12 mouse cellular contexts compared by ENCODE assay signal in genomic region chr19:7091448-7092050, GRCm38 (mm10). TPM values are rescaled to one million over a fixed set of nuclear protein-coding genes. Genes with fewer than 3 reads are reported as not detected.
DNase-seq lines count a peak whose midpoint lies in the region; ATAC-seq and TF ChIP-seq lines count a peak whose summit lies in the region.
"Had no signal": no experiment of that assay in that cellular context is flagged by ENCODE, and none has a peak within 500 bp of the region (broad histone marks: within the 10 kb centered on the region; RNA-seq: fewer than 3 reads in every experiment).

No protein-coding gene starts in this region.

- 0 out of 2 replicates have a peak, but pooled peaks cover 14% of the 10 kb centered on the region for H3K4me1 ChIP-seq in kidney, postnatal 0 days (replicated peaks; ENCODE audit: insufficient read depth, low read length)
- H3K4me1 ChIP-seq in embryonic facial prominence, embryonic 12.5 days: peaks cover 39% of the 10 kb centered on the region
- peaks cover 13% of the 10 kb centered on the region for H3K4me1 ChIP-seq in hindbrain, embryonic 11.5 days (replicated peaks; ENCODE audit: control insufficient read depth, insufficient read depth, low read length)
- H3K4me1 ChIP-seq in midbrain, embryonic 14.5 days (ENCODE audit: control insufficient read depth, insufficient read depth, low read length): peaks cover 60% of the 10 kb centered on the region

- no peak overlapping the region for H3K9ac ChIP-seq in kidney, postnatal 0 days (ENCODE audit: low read depth, low read length)
- H3K9ac ChIP-seq in embryonic facial prominence, embryonic 12.5 days: no peak overlapping the region
- H3K9ac ChIP-seq in hindbrain, embryonic 11.5 days (ENCODE audit: low read depth, low read length): no peak overlapping the region
- no peak overlapping the region; the same call in 1 of the 2 replicates for H3K9ac ChIP-seq in midbrain, embryonic 14.5 days (replicated peaks; ENCODE audit: low read length)

- ATAC-seq in kidney, postnatal 0 days (replicated peaks; ENCODE audit: low FRiP score, low read depth): no peak
- ATAC-seq in embryonic facial prominence, embryonic 12.5 days (ENCODE audit: insufficient number of reproducible peaks, insufficient read depth, low FRiP score, low TSS enrichment): no peak
- ATAC-seq in hindbrain, embryonic 11.5 days (ENCODE audit: low FRiP score): 0 out of 2 replicates have a peak, but pooled peaks have one; percentile 37
- no peak for ATAC-seq in midbrain, embryonic 14.5 days (ENCODE audit: low FRiP score, low TSS enrichment)

- TF ChIP-seq CTCF in kidney, postnatal 0 days (IDR thresholded peaks at IDR 0.05; ENCODE audit: low read depth): no peak

- DNase-seq in kidney, postnatal 0 days (ENCODE audit: low spot score): no peak
- no peak for DNase-seq in kidney, postnatal 10 days
- no peak for DNase-seq in hindbrain, embryonic 11.5 days (ENCODE audit: low spot score)
- DNase-seq in midbrain, embryonic 14.5 days: peak; percentile 63
- DNase-seq in testis, postnatal 10 days (ENCODE audit: low spot score): no peak
- DNase-seq in ovary, postnatal 14 days (ENCODE audit: low spot score): no peak
- no peak for DNase-seq in spleen, postnatal 4 days (ENCODE audit: low spot score in 2 of 2)
- DNase-seq: cerebellum, postnatal 14 days; kidney, adult 8-10 months; lung, adult 18-20 months; right cerebral cortex, postnatal 14 days had no signal

- no peaks in the 10 kb centered on the region for H3K36me3 ChIP-seq in kidney, postnatal 0 days (ENCODE audit: insufficient read depth, low read length)
- no peaks in the 10 kb centered on the region for H3K36me3 ChIP-seq in embryonic facial prominence, embryonic 12.5 days
- H3K36me3 ChIP-seq in hindbrain, embryonic 11.5 days (ENCODE audit: control insufficient read depth, insufficient read depth, low read length): no peaks in the 10 kb centered on the region
- H3K36me3 ChIP-seq in midbrain, embryonic 14.5 days (ENCODE audit: control insufficient read depth, insufficient read depth, low read length): 0 out of 2 replicates have a peak, but pooled peaks cover 5% of the 10 kb centered on the region

- H3K4me2 ChIP-seq in kidney, postnatal 0 days (ENCODE audit: low read length): no peak overlapping the region
- no peak overlapping the region for H3K4me2 ChIP-seq in embryonic facial prominence, embryonic 12.5 days (replicated peaks)
- H3K4me2 ChIP-seq in hindbrain, embryonic 11.5 days (replicated peaks; ENCODE audit: low read depth, low read length): no peak overlapping the region
- H3K4me2 ChIP-seq in midbrain, embryonic 14.5 days (ENCODE audit: low read length): no peak overlapping the region

- H3K9me3 ChIP-seq in kidney, postnatal 0 days (replicated peaks; ENCODE audit: low read length): no peaks in the 10 kb centered on the region
- no peaks in the 10 kb centered on the region for H3K9me3 ChIP-seq in embryonic facial prominence, embryonic 12.5 days
- no peaks in the 10 kb centered on the region for H3K9me3 ChIP-seq in hindbrain, embryonic 11.5 days (ENCODE audit: control insufficient read depth, low read length)
- no peaks in the 10 kb centered on the region for H3K9me3 ChIP-seq in midbrain, embryonic 14.5 days (ENCODE audit: control insufficient read depth, low read length)

- 0 out of 2 replicates have a peak overlapping the region, but pooled peaks have one; percentile 2 for H3K27ac ChIP-seq in kidney, postnatal 0 days
- H3K27ac ChIP-seq in embryonic facial prominence, embryonic 12.5 days: peak overlapping the region; percentile 9; the same call in 1 of the 2 replicates
- peak overlapping the region; percentile 8; the same call in 1 of the 2 replicates for H3K27ac ChIP-seq in hindbrain, embryonic 11.5 days (ENCODE audit: low read depth, low read length)
- peak overlapping the region; percentile 78 for H3K27ac ChIP-seq in midbrain, embryonic 14.5 days (replicated peaks; ENCODE audit: low read depth, low read length)

- H3K27me3 ChIP-seq in kidney, postnatal 0 days (ENCODE audit: insufficient read depth, low read length): no peaks in the 10 kb centered on the region
- H3K27me3 ChIP-seq in embryonic facial prominence, embryonic 12.5 days: peaks cover 23% of the 10 kb centered on the region
- H3K27me3 ChIP-seq in hindbrain, embryonic 11.5 days (ENCODE audit: control insufficient read depth, insufficient read depth, low read length): peaks cover 5% of the 10 kb centered on the region
- peaks cover 4% of the 10 kb centered on the region; the same call in 1 of the 2 replicates for H3K27me3 ChIP-seq in midbrain, embryonic 14.5 days (ENCODE audit: control insufficient read depth, insufficient read depth, low read length)

- no peak overlapping the region for H3K4me3 ChIP-seq in kidney, postnatal 0 days (replicated peaks; ENCODE audit: low read depth, low read length)
- H3K4me3 ChIP-seq in embryonic facial prominence, embryonic 12.5 days: no peak overlapping the region
- no peak overlapping the region for H3K4me3 ChIP-seq in hindbrain, embryonic 11.5 days (ENCODE audit: low read depth, low read length)
- H3K4me3 ChIP-seq in midbrain, embryonic 14.5 days (replicated peaks; ENCODE audit: low read depth, low read length): no peak overlapping the region

- 67% methylated on average over 10 of the region's 10 CpGs for WGBS in kidney, postnatal 0 days
- WGBS in embryonic facial prominence, embryonic 12.5 days: 53% methylated on average over 10 of the region's 10 CpGs
- WGBS in hindbrain, embryonic 11.5 days: 53% methylated on average over 10 of the region's 10 CpGs
- WGBS in midbrain, embryonic 14.5 days: 20% methylated on average over 10 of the region's 10 CpGs

RNA-seq across cellular contexts. Expression of gene Flrt1, which starts 14.0 kb away (rescaled TPM):
- polyA plus RNA-seq in kidney, postnatal 0 days (2015; fragmentation: Nextera tagmentation; extraction: Ambion mirVana): 4.8 and 5.1 TPM in 2 replicates
- 6.6 and 6.8 TPM in 2 replicates for polyA plus RNA-seq in embryonic facial prominence, embryonic 12.5 days (2016; fragmentation: Nextera tagmentation; extraction: Ambion mirVana)
- polyA plus RNA-seq in hindbrain, embryonic 11.5 days (2014; fragmentation: Nextera tagmentation; extraction: Ambion mirVana): 4.6 and 5.6 TPM in 2 replicates
- polyA plus RNA-seq in midbrain, embryonic 14.5 days (2014; fragmentation: Nextera tagmentation; extraction: Ambion mirVana): 7.0 and 10.2 TPM in 2 replicates

RNA-seq across cellular contexts. Expression of gene Macrod1, which starts 34.9 kb away (rescaled TPM):
- 28.0 and 35.5 TPM in 2 replicates for polyA plus RNA-seq in kidney, postnatal 0 days (2015; fragmentation: Nextera tagmentation; extraction: Ambion mirVana)
- 11.3 and 12.2 TPM in 2 replicates for polyA plus RNA-seq in embryonic facial prominence, embryonic 12.5 days (2016; fragmentation: Nextera tagmentation; extraction: Ambion mirVana)
- 2.8 and 3.1 TPM in 2 replicates for polyA plus RNA-seq in hindbrain, embryonic 11.5 days (2014; fragmentation: Nextera tagmentation; extraction: Ambion mirVana)
- 3.4 and 3.9 TPM in 2 replicates for polyA plus RNA-seq in midbrain, embryonic 14.5 days (2014; fragmentation: Nextera tagmentation; extraction: Ambion mirVana)

RNA-seq across cellular contexts. Expression of gene Stip1, which starts 51.8 kb away (rescaled TPM):
- 131 and 149 TPM in 2 replicates for polyA plus RNA-seq in kidney, postnatal 0 days (2015; fragmentation: Nextera tagmentation; extraction: Ambion mirVana)
- polyA plus RNA-seq in embryonic facial prominence, embryonic 12.5 days (2016; fragmentation: Nextera tagmentation; extraction: Ambion mirVana): 273 and 275 TPM in 2 replicates
- polyA plus RNA-seq in hindbrain, embryonic 11.5 days (2014; fragmentation: Nextera tagmentation; extraction: Ambion mirVana): 376 and 390 TPM in 2 replicates
- polyA plus RNA-seq in midbrain, embryonic 14.5 days (2014; fragmentation: Nextera tagmentation; extraction: Ambion mirVana): 180 and 217 TPM in 2 replicates

Comparison
In these comparisons a context has a peak if more than half of its experiments do, and no peak if none do; other contexts are left out.
1. H3K27ac ChIP-seq: peak in every context shown above with its lines; median percentile 78 in midbrain, embryonic 14.5 days; 9 in embryonic facial prominence, embryonic 12.5 days; 8 in hindbrain, embryonic 11.5 days; 2 in kidney, postnatal 0 days.